Mouse (Mus musculus): ENCODE data around the gene Mrpl23. TPM values are rescaled to one million over a fixed set of nuclear protein-coding genes. Genes with fewer than 3 reads are reported as not detected.

Mrpl23 gene
- total RNA-seq, 2 experiments from 2014 or later: 9.6 TPM; not detected in 1

- no peak for ATAC-seq (replicated peaks; ENCODE audit: low FRiP score, poor library complexity, severe bottlenecking)
These were observed 36.5 kb downstream of the Mrpl23 start for GRCm38 (mm10) chr7:142568985-142569384.

GRCm38 (mm10) chr7:142570565-142570964 is 38.1 kb downstream of the Mrpl23 start:
- no peak for ATAC-seq (replicated peaks; ENCODE audit: low FRiP score, poor library complexity, severe bottlenecking)

GRCm38 (mm10) chr7:142571458-142572220 is 39.2 kb downstream of the Mrpl23 start:
- no peak for ATAC-seq (replicated peaks; ENCODE audit: low FRiP score, poor library complexity, severe bottlenecking)

GRCm38 (mm10) chr7:142572343-142572742 is 39.9 kb downstream of the Mrpl23 start:
- no peak for ATAC-seq (replicated peaks; ENCODE audit: low FRiP score, poor library complexity, severe bottlenecking)

GRCm38 (mm10) chr7:142572992-142573391 is 40.5 kb downstream of the Mrpl23 start:
- no peak for ATAC-seq (replicated peaks; ENCODE audit: low FRiP score, poor library complexity, severe bottlenecking)

GRCm38 (mm10) chr7:142574155-142574660 is 41.7 kb downstream of the Mrpl23 start:
- ATAC-seq (replicated peaks; ENCODE audit: low FRiP score, poor library complexity, severe bottlenecking): no peak

- no peak for ATAC-seq (replicated peaks; ENCODE audit: low FRiP score, poor library complexity, severe bottlenecking)
These were observed 42.4 kb downstream of the Mrpl23 start for GRCm38 (mm10) chr7:142574826-142575351.

GRCm38 (mm10) chr7:142575491-142575890 is 43.0 kb downstream of the Mrpl23 start:
- ATAC-seq (replicated peaks; ENCODE audit: low FRiP score, poor library complexity, severe bottlenecking): no peak

- no peak for ATAC-seq (replicated peaks; ENCODE audit: low FRiP score, poor library complexity, severe bottlenecking)
These were observed 43.5 kb downstream of the Mrpl23 start for GRCm38 (mm10) chr7:142575971-142576370.

- ATAC-seq (replicated peaks; ENCODE audit: low FRiP score, poor library complexity, severe bottlenecking): no peak
These were observed 44.2 kb downstream of the Mrpl23 start for GRCm38 (mm10) chr7:142576472-142577326.

- ATAC-seq (replicated peaks; ENCODE audit: low FRiP score, poor library complexity, severe bottlenecking): no peak
These were observed 45.4 kb downstream of the Mrpl23 start for GRCm38 (mm10) chr7:142577806-142578423.

GRCm38 (mm10) chr7:142579069-142579468 is 46.6 kb downstream of the Mrpl23 start:
- no peak for ATAC-seq (replicated peaks; ENCODE audit: low FRiP score, poor library complexity, severe bottlenecking)

- ATAC-seq (replicated peaks; ENCODE audit: low FRiP score, poor library complexity, severe bottlenecking): no peak
These were observed 47.8 kb downstream of the Mrpl23 start for GRCm38 (mm10) chr7:142580121-142580879.

- no peak for ATAC-seq (replicated peaks; ENCODE audit: low FRiP score, poor library complexity, severe bottlenecking)
These were observed 48.7 kb downstream of the Mrpl23 start for GRCm38 (mm10) chr7:142581186-142581585.

- ATAC-seq (replicated peaks; ENCODE audit: low FRiP score, poor library complexity, severe bottlenecking): no peak
These were observed 49.3 kb downstream of the Mrpl23 start for GRCm38 (mm10) chr7:142581656-142582228.

GRCm38 (mm10) chr7:142584882-142585281 is 52.4 kb downstream of the Mrpl23 start:
- no peak for ATAC-seq (replicated peaks; ENCODE audit: low FRiP score, poor library complexity, severe bottlenecking)

- ATAC-seq (replicated peaks; ENCODE audit: low FRiP score, poor library complexity, severe bottlenecking): no peak
These were observed 53.4 kb downstream of the Mrpl23 start for GRCm38 (mm10) chr7:142585890-142586289.

GRCm38 (mm10) chr7:142588282-142588941 is 55.9 kb downstream of the Mrpl23 start:
- no peak for ATAC-seq (replicated peaks; ENCODE audit: low FRiP score, poor library complexity, severe bottlenecking)

Measured in erythroid progenitor cell, adult 5-6 weeks (primary cell).